Mouse (Mus musculus) adrenal gland, adult 2 months (tissue): ENCODE measurements around the gene AW822073. TPM values are rescaled to one million over a fixed set of nuclear protein-coding genes. Genes with fewer than 3 reads are reported as not detected.
A peak's percentile ranks its signal among the peaks of the same experiment; 100 is the strongest.
"Not testable (repeated sequence)": the region's sequence is repeated elsewhere in the genome, so short reads cannot be mapped to it uniquely, and the experiment has no call there.

Source experiments
- DNase-seq: peaks from one replicate; pipeline ENCODE4 v3.0.0; 2021
- long read RNA-seq: library from polyadenylated mRNA; stranded (forward); transcript quantifications from one replicate; pipeline ENCODE4 v2.0.0, GENCODE M21; 2021
- polyA plus RNA-seq: library from polyadenylated mRNA; depleted of rRNA; stranded (reverse); fragments of >200 nt; gene quantifications from 2 replicates; pipeline ENCODE4 v1.2.3, GENCODE M21; 2012; rRNA removed
- total RNA-seq, 2 experiments: library from RNA; stranded (reverse); gene quantifications; 2 replicates each; pipeline ENCODE4 v1.2.3; 2021

AW822073 gene
- total RNA-seq, result not detected
- not detected in 2 replicates for polyA plus RNA-seq
- long read RNA-seq, result 0 reads

GRCm38 (mm10) chr10:58224827-58225785 lies at the start of gene AW822073:
Gene AW822073 (minus strand): TSS chr10:58224930.
- peak; percentile 44 for DNase-seq

GRCm38 (mm10) chr10:58258466-58258865 lies 33.7 kb upstream of the AW822073 start:
- peak; percentile 49 for DNase-seq

GRCm38 (mm10) chr10:58255954-58256353 lies 31.2 kb upstream of the AW822073 start:
- no peak for DNase-seq

GRCm38 (mm10) chr10:58255213-58255892 lies 30.6 kb upstream of the AW822073 start, which contains the start of gene Gcc2:
Gene Gcc2 (plus strand): TSS chr10:58255497.
- peak; percentile 96 for DNase-seq

- peak; percentile 40 for DNase-seq
These were observed 30.0 kb upstream of the AW822073 start for GRCm38 (mm10) chr10:58254635-58255175.

GRCm38 (mm10) chr10:58249535-58249934 lies 24.8 kb upstream of the AW822073 start:
- DNase-seq, result no peak

- peak; percentile 49 for DNase-seq
These were observed 14.4 kb upstream of the AW822073 start for GRCm38 (mm10) chr10:58238984-58239740.

- DNase-seq, result no peak
These were observed 11.9 kb upstream of the AW822073 start, which contains the start of gene Gm4981 for GRCm38 (mm10) chr10:58236613-58237012. Gene Gm4981 (minus strand): TSS chr10:58236701.

- DNase-seq, result not testable (repeated sequence)
These were observed 10.3 kb upstream of the AW822073 start for GRCm38 (mm10) chr10:58234985-58235384.

GRCm38 (mm10) chr10:58233740-58234121 lies 9.0 kb upstream of the AW822073 start:
- not testable (repeated sequence) for DNase-seq

- not testable (repeated sequence) for DNase-seq
These were observed 8.5 kb upstream of the AW822073 start for GRCm38 (mm10) chr10:58233054-58233739.

GRCm38 (mm10) chr10:58232641-58232969 lies 7.9 kb upstream of the AW822073 start, which contains the start of gene Duxf3:
Gene Duxf3 (minus strand): TSS chr10:58232675.
- not testable (repeated sequence) for DNase-seq

- DNase-seq, result peak; percentile 68
These were observed 7.3 kb upstream of the AW822073 start for GRCm38 (mm10) chr10:58231779-58232640.

GRCm38 (mm10) chr10:58231088-58231487 lies 6.4 kb upstream of the AW822073 start:
- not testable (repeated sequence) for DNase-seq

- DNase-seq, result not testable (repeated sequence)
These were observed 5.3 kb upstream of the AW822073 start for GRCm38 (mm10) chr10:58230021-58230420.

GRCm38 (mm10) chr10:58227798-58228197 lies 3.1 kb upstream of the AW822073 start:
- DNase-seq, result peak; percentile 25

GRCm38 (mm10) chr10:58226357-58226756 lies 1.6 kb upstream of the AW822073 start:
- DNase-seq, result not testable (repeated sequence)

- DNase-seq, result peak; percentile 63
These were observed 541 bp downstream of the AW822073 start for GRCm38 (mm10) chr10:58223972-58224805.

- not testable (repeated sequence) for DNase-seq
These were observed 1.6 kb downstream of the AW822073 start for GRCm38 (mm10) chr10:58223161-58223560.
